Mouse (Mus musculus) testis, adult 10 weeks (tissue): Measurements from ENCODE around the gene Pnldc1. TPM values are rescaled to one million over a fixed set of nuclear protein-coding genes. Genes with fewer than 3 reads are reported as not detected.

Source experiments
- polyA plus RNA-seq: library from polyadenylated mRNA; stranded (reverse); fragments of 350-450 nt; fragmentation: Illumina TruSeq; extraction: RNeasy Lipid Tissue Mini Kit (QIAGEN cat#74804); gene quantifications from one replicate; pipeline ENCODE4 v1.2.3, GENCODE M21; 2014; ENCODE audit warnings: low read depth, low replicate concordance

The Pnldc1 gene
- polyA plus RNA-seq = 14.2 TPM

GRCm38 (mm10) chr17:12909361-12910280 lies at the start of gene Pnldc1:
Gene Pnldc1 (minus strand): TSS chr17:12910230.

GRCm38 (mm10) chr17:12940151-12940805 lies 30.2 kb upstream of the Pnldc1 start, which contains the start of gene Acat3:
Gene Acat3 (minus strand): TSS chr17:12940600.

GRCm38 (mm10) chr17:12915881-12916583 lies 6.0 kb upstream of the Pnldc1 start, which contains the start of gene Mrpl18:
Gene Mrpl18 (minus strand): TSS chr17:12916345.

GRCm38 (mm10) chr17:12915488-12915880 lies 5.5 kb upstream of the Pnldc1 start, which contains the start of gene Tcp1:
Gene Tcp1 (plus strand): TSS chr17:12915701.

GRCm38 (mm10) chr17:12875734-12876133 lies 34.3 kb downstream of the Pnldc1 start, which contains the start of gene Mrgprh:
Gene Mrgprh (plus strand): TSS chr17:12876034.

GRCm38 (mm10) chr17:12868043-12868442 lies 42.0 kb downstream of the Pnldc1 start, which contains the start of gene Mas1:
Gene Mas1 (minus strand): TSS chr17:12868143.

Other genes starting within 250 kb of the Pnldc1 start
- not detected for gene Slc22a1, start 234.4 kb downstream of the Pnldc1 start, polyA plus RNA-seq
- gene Igf2r, start 140.6 kb downstream of the Pnldc1 start, polyA plus RNA-seq = 3.2 TPM
- 34.0 TPM for gene Mas1, start 42.1 kb downstream of the Pnldc1 start, polyA plus RNA-seq
- not detected for gene Mrgprh, start 34.2 kb downstream of the Pnldc1 start, polyA plus RNA-seq
- gene Tcp1, start 5.5 kb upstream of the Pnldc1 start, polyA plus RNA-seq = 3,358 TPM
- gene Mrpl18, start 6.1 kb upstream of the Pnldc1 start, polyA plus RNA-seq = 47.6 TPM
- gene Acat3, start 30.4 kb upstream of the Pnldc1 start, polyA plus RNA-seq = 3.9 TPM
- gene Acat2, start 50.5 kb upstream of the Pnldc1 start, polyA plus RNA-seq = 12.9 TPM
- gene Wtap, start 83.9 kb upstream of the Pnldc1 start, polyA plus RNA-seq = 40.8 TPM
- 62.3 TPM for gene Sod2, start 96.6 kb upstream of the Pnldc1 start, polyA plus RNA-seq
- not detected for gene Gpr31b, start 142.1 kb upstream of the Pnldc1 start, polyA plus RNA-seq
- 288 TPM for gene Tcp10b, start 150.9 kb upstream of the Pnldc1 start, polyA plus RNA-seq
- 3.7 TPM for gene Unc93a, start 221.6 kb upstream of the Pnldc1 start, polyA plus RNA-seq